Mouse (Mus musculus) limb, embryonic 10.5 days (tissue): ENCODE results near the gene Calhm2. TPM values are rescaled to one million over a fixed set of nuclear protein-coding genes. Genes with fewer than 3 reads are reported as not detected.
A peak's percentile ranks its signal among the peaks of the same experiment; 100 is the strongest.

Experiments
- DNase-seq: peaks from one replicate; pipeline ENCODE4 v3.0.0-alpha.2; 2017; ENCODE audit warnings: low spot score
- H3K27ac ChIP-seq: fragments of 300-500 bp; sonication (generic); 2 replicates; pipeline ENCODE4 v1.5.1; 2016; ENCODE audit warnings: mild to moderate bottlenecking
- H3K27me3 ChIP-seq: fragments of 300-500 bp; sonication (generic); 2 replicates; pipeline ENCODE4 v1.6.1; 2016; ENCODE audit warnings: low read depth, mild to moderate bottlenecking; ENCODE audit not compliant: poor library complexity, severe bottlenecking
- H3K36me3 ChIP-seq: fragments of 300-500 bp; sonication (generic); 2 replicates; pipeline ENCODE4 v1.6.1; 2016; ENCODE audit warnings: mild to moderate bottlenecking, moderate library complexity
- H3K4me1 ChIP-seq: fragments of 300-500 bp; sonication (generic); 2 replicates; pipeline ENCODE4 v1.6.1; 2016
- H3K4me3 ChIP-seq: fragments of 300-500 bp; sonication (generic); 2 replicates; pipeline ENCODE4 v1.5.1; 2016; ENCODE audit warnings: mild to moderate bottlenecking, moderate library complexity
- H3K9me3 ChIP-seq: fragments of 300-500 bp; sonication (generic); replicated peaks from 2 replicates; pipeline ENCODE4 v1.6.1; 2016; ENCODE audit warnings: mild to moderate bottlenecking
- WGBS: fragments of 180-500 bp; shearing (Covaris S2); methylation state at CpG from one replicate; pipeline ENCODE4 v1.1.7; 2016; 5-methylcytosine and 5-hydroxymethylcytosine counted together
- polyA plus RNA-seq: library from polyadenylated mRNA; unstranded; fragments of >200 nt; fragmentation: Nextera tagmentation; extraction: Ambion mirVana; gene quantifications from 2 replicates; pipeline ENCODE4 v1.2.1, GENCODE M21; 2016

Gene Calhm2
- polyA plus RNA-seq, 1 experiment from 2014 or later, result 3.7 TPM

- 29% methylated on average over 11 of the region's 11 CpGs for WGBS
- Histone ChIP-seq H3K27me3 (0 out of 2 replicates have a peak, but pooled peaks cover 8% of the 10 kb centered on the region), H3K9me3 (no peaks in the 10 kb centered on the region), H3K4me1 (peaks cover 6% of the 10 kb centered on the region), H3K4me3 (peak overlapping the region; percentile 25; the same call in 1 of the 2 replicates), H3K27ac (no peak overlapping the region), H3K36me3 (no peaks in the 10 kb centered on the region)
- DNase-seq, result peak; percentile 89
Observed at GRCm38 (mm10) chr19:47168793-47169412, 30.8 kb upstream of the Calhm2 start.

GRCm38 (mm10) chr19:47168223-47168622 is 30.1 kb upstream of the Calhm2 start:
- 7% methylated on average over 13 of the region's 13 CpGs for WGBS
- Histone ChIP-seq H3K27ac (no peak overlapping the region), H3K4me3 (peak overlapping the region; percentile 25; the same call in 1 of the 2 replicates), H3K9me3 (no peaks in the 10 kb centered on the region), H3K36me3 (no peaks in the 10 kb centered on the region), H3K27me3 (0 out of 2 replicates have a peak, but pooled peaks cover 8% of the 10 kb centered on the region), H3K4me1 (peaks cover 6% of the 10 kb centered on the region)
- peak; percentile 51 for DNase-seq

DNA sequence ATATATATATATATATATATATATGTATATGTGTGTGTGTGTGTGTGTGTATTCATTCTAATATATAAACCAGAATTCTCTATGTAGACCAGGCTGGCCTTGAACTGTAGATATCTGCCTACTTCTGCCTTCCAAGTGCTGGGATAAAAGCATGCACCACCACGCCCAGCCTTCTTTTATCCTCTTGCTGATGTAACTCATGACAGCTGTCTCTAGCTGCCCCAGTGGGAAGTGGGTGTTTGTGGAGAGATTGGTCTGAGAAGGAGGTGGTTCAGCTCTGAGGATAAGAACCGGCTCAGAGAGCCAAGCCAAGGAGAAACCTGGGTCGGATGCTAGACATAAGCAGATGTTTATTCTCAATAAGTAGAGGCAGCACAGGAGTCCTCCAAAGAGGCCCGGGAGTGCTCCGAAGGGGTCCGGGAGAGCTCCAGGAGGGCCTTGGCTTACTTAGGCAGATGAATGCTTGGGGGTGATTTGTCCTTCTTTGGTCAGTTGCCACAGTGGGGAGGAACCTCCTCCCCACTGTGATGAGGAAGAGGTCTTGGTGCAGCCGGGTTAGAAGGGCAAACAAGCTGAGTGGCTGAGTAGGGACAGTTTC is 29.6 kb upstream of the Calhm2 start:
- no peak for DNase-seq
- Histone ChIP-seq H3K9me3 (no peaks in the 10 kb centered on the region), H3K4me1 (peaks cover 6% of the 10 kb centered on the region), H3K27me3 (0 out of 2 replicates have a peak, but pooled peaks cover 8% of the 10 kb centered on the region), H3K4me3 (no peak overlapping the region), H3K27ac (no peak overlapping the region), H3K36me3 (no peaks in the 10 kb centered on the region)
- WGBS, result 67% methylated on average over 7 of the region's 7 CpGs

- H3K27me3 ChIP-seq, result 0 out of 2 replicates have a peak, but pooled peaks cover 8% of the 10 kb centered on the region
- H3K4me3 ChIP-seq, result no peak overlapping the region
- H3K36me3 ChIP-seq, result no peaks in the 10 kb centered on the region
- H3K4me1 ChIP-seq, result peaks cover 6% of the 10 kb centered on the region
- 33% methylated on average over 3 of the region's 3 CpGs for WGBS
- H3K9me3 ChIP-seq, result no peaks in the 10 kb centered on the region
- DNase-seq, result no peak
- no peak overlapping the region for H3K27ac ChIP-seq
Observed at GRCm38 (mm10) chr19:47166758-47167157, 28.7 kb upstream of the Calhm2 start.

- no peak for DNase-seq
- 89% methylated on average over 6 of the region's 6 CpGs for WGBS
- no peaks in the 10 kb centered on the region for H3K9me3 ChIP-seq
- no peaks in the 10 kb centered on the region for H3K36me3 ChIP-seq
- no peak overlapping the region for H3K4me3 ChIP-seq
- no peaks in the 10 kb centered on the region for H3K4me1 ChIP-seq
- 0 out of 2 replicates have a peak, but pooled peaks cover 5% of the 10 kb centered on the region for H3K27me3 ChIP-seq
- no peak overlapping the region for H3K27ac ChIP-seq
Observed at GRCm38 (mm10) chr19:47163176-47163744, 25.2 kb upstream of the Calhm2 start.

DNA sequence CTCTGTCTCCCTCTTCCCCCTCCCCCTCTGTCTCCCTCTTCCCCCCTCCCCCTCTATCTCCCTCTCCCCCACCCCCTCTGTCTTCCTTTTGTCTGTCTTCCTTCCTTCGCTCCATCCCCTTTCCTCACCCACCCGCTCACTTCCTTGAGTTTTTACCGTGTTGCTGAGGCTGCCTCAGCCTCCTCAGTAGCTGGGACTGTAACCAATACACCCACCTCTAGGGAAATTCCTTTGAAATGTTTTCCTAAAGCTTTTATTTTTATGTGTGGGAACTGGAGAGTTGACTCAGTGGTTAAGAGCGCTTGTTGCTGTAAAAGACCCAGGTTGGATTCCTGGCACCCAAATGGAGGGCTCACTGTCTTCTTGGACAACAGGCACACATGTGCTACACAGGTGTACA is 23.6 kb upstream of the Calhm2 start:
- Histone ChIP-seq H3K27me3 (no peaks in the 10 kb centered on the region), H3K9me3 (no peaks in the 10 kb centered on the region), H3K36me3 (no peaks in the 10 kb centered on the region), H3K4me1 (no peaks in the 10 kb centered on the region), H3K4me3 (no peak overlapping the region), H3K27ac (no peak overlapping the region)
- no peak for DNase-seq
- WGBS, result 65% methylated on average over 4 of the region's 4 CpGs

GRCm38 (mm10) chr19:47157664-47158063 is 19.6 kb upstream of the Calhm2 start, which contains the start of gene Calhm3:
TSS of gene Calhm3 (minus strand) at chr19:47157764.
- H3K4me1 ChIP-seq, result no peaks in the 10 kb centered on the region
- peaks cover 4% of the 10 kb centered on the region for H3K27me3 ChIP-seq
- no peaks in the 10 kb centered on the region for H3K36me3 ChIP-seq
- H3K27ac ChIP-seq, result no peak within 1 kb of the TSS
- H3K4me3 ChIP-seq, result no peak within 1 kb of the TSS
- no peaks in the 10 kb centered on the region for H3K9me3 ChIP-seq
- 85% methylated on average over 11 of the region's 11 CpGs for WGBS
- DNase-seq, result no peak

DNA sequence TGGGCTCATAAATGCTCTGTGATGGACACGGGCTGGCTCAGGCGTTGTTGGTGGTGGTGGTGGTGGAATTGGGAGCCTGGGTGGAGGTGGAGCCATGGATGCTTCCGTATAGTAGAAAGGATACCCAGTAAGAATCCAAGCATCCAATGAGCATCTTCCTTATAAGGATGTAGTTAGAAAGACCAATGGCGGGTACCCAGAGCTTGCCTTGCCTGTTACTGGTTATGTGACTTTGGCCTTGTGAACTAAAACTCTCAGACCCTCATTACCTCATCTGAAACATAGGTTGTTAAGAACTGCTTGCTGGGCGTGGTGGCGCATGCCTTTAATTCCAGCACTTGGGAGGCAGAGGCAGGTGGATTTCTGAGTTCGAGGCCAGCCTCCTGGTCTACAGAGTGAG is 15.7 kb upstream of the Calhm2 start:
- H3K4me3 ChIP-seq, result no peak overlapping the region
- peaks cover 32% of the 10 kb centered on the region for H3K27me3 ChIP-seq
- WGBS, result 91% methylated on average over 7 of the region's 7 CpGs
- H3K36me3 ChIP-seq, result no peaks in the 10 kb centered on the region
- no peak for DNase-seq
- peaks cover 20% of the 10 kb centered on the region for H3K4me1 ChIP-seq
- H3K9me3 ChIP-seq, result no peaks in the 10 kb centered on the region
- no peak overlapping the region for H3K27ac ChIP-seq

DNA sequence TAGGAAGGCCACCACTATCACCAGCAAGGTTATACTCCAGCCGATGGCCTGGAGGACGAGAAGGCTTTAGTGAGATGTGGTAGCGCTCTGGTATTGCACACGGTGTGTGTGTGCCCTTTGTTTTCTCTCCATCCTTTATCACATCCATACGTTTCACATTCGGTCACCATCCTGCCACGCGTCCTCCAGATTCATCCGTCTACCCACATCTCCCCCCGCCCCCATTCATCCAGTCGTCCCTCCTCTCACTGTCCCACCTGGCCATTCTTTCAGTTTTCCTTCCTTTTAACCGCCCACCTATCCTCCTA is 13.9 kb upstream of the Calhm2 start:
- H3K36me3 ChIP-seq, result no peaks in the 10 kb centered on the region
- peak overlapping the region; percentile 44 for H3K4me3 ChIP-seq
- H3K27ac ChIP-seq, result no peak overlapping the region
- no peak for DNase-seq
- H3K27me3 ChIP-seq, result peaks cover 32% of the 10 kb centered on the region
- H3K9me3 ChIP-seq, result no peaks in the 10 kb centered on the region
- H3K4me1 ChIP-seq, result peaks cover 26% of the 10 kb centered on the region
- WGBS, result 62% methylated on average over 12 of the region's 12 CpGs

GRCm38 (mm10) chr19:47151332-47152061 is 13.4 kb upstream of the Calhm2 start:
- Histone ChIP-seq H3K9me3 (no peaks in the 10 kb centered on the region), H3K4me3 (peak overlapping the region; percentile 44), H3K36me3 (no peaks in the 10 kb centered on the region), H3K27me3 (peaks cover 32% of the 10 kb centered on the region), H3K4me1 (peaks cover 26% of the 10 kb centered on the region), H3K27ac (peak overlapping the region; percentile 53; the same call in 1 of the 2 replicates)
- peak; percentile 50 for DNase-seq
- 28% methylated on average over 32 of the region's 32 CpGs for WGBS

DNA sequence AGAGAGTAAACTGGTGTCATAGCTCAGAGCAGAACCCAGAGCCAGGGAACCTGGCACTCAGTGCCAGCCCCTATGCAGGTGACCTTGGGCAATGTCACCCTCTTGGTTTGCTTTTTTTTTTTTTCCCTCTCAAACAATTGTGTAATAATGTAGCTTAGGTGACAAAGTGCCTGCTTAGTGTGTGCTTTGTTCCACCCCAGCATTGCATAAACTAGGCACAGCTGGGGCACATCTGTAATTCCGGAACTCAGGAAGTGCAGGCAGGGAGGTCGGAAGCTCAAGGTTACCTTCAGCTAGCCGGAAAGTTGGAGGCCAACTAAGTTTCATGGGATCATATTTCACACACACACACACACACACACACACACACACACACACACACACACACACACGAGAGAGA is 11.8 kb upstream of the Calhm2 start:
- no peaks in the 10 kb centered on the region for H3K36me3 ChIP-seq
- no peak for DNase-seq
- peak overlapping the region; percentile 72 for H3K27ac ChIP-seq
- peaks cover 26% of the 10 kb centered on the region for H3K4me1 ChIP-seq
- 27% methylated on average over 4 of the region's 4 CpGs for WGBS
- no peak overlapping the region for H3K4me3 ChIP-seq
- no peaks in the 10 kb centered on the region for H3K9me3 ChIP-seq
- H3K27me3 ChIP-seq, result peaks cover 32% of the 10 kb centered on the region

DNA sequence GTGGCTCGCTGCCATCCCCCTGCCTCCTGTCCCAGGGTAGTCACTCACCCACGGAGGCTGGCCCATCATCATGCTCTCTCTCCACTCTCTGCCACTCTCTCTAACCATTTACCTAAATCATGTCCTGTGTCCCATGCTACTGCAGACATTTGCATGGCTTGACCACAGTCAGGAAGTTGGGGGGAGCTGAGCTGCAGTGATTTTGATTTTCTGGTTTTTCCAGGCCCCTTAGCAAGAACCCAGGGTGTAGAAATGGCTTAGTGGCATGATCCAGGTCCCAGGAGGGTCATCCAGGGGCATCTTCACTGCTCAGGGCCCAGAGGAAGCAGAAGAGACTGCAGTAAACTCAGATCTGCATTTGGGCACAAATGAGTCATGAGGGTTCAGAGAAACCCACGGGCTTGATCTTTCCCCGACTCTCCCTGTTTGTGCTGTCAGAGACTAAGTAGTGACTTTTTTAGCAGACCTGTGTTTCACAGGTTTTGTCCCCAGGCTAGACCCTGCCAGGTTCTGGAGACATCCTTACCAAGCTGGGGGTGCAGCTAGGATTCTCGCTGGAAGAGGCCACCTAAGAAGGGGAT is 10.3 kb upstream of the Calhm2 start:
- Histone ChIP-seq H3K4me1 (peaks cover 26% of the 10 kb centered on the region), H3K36me3 (no peaks in the 10 kb centered on the region), H3K9me3 (no peaks in the 10 kb centered on the region), H3K4me3 (no peak overlapping the region), H3K27ac (peak overlapping the region; percentile 32), H3K27me3 (peaks cover 32% of the 10 kb centered on the region)
- WGBS, result 81% methylated on average over 5 of the region's 5 CpGs
- no peak for DNase-seq
